Mouse (Mus musculus) myocyte (in vitro differentiated cells): ENCODE data around the gene Mcat. TPM values are rescaled to one million over a fixed set of nuclear protein-coding genes. Genes with fewer than 3 reads are reported as not detected.
A peak's percentile ranks its signal among the peaks of the same experiment; 100 is the strongest.

ENCODE experiments used
- H3K27me3 ChIP-seq: one replicate; pipeline ENCODE4 v1.6.1; 2011; ENCODE audit not compliant: control insufficient read depth, insufficient read depth, insufficient read length
- H3K36me3 ChIP-seq: one replicate; pipeline ENCODE4 v1.6.1; 2011; ENCODE audit not compliant: control insufficient read depth, insufficient read depth
- H3K4me2 ChIP-seq: one replicate; pipeline ENCODE4 v1.6.1; 2011; ENCODE audit warnings: low read depth, control low read depth
- H3K4me3 ChIP-seq: one replicate; pipeline ENCODE4 v1.5.1; 2011; ENCODE audit warnings: mild to moderate bottlenecking, control low read depth, moderate library complexity
- H3K79me2 ChIP-seq: one replicate; pipeline ENCODE4 v1.6.1; 2011; ENCODE audit not compliant: control insufficient read depth, insufficient read depth
- H3ac ChIP-seq: one replicate; pipeline ENCODE4 v1.6.1; 2011; ENCODE audit not compliant: control insufficient read depth, insufficient read length
- CEBPB ChIP-seq: IDR thresholded peaks from 2 replicates; pipeline ENCODE4 v1.6.1; 2011; ENCODE audit warnings: mild to moderate bottlenecking, moderate library complexity; ENCODE audit not compliant: poor library complexity, insufficient read depth, severe bottlenecking
- E2F4 ChIP-seq: IDR thresholded peaks from one replicate; pipeline ENCODE4 v1.6.1; 2011; ENCODE audit warnings: mild to moderate bottlenecking, control low read depth, moderate library complexity; ENCODE audit not compliant: insufficient read depth
- MAX ChIP-seq: IDR thresholded peaks from one replicate; pipeline ENCODE4 v1.6.1; 2011; ENCODE audit warnings: low read depth, mild to moderate bottlenecking, control low read depth
- MYOD1 ChIP-seq, 3 experiments: IDR thresholded peaks; one replicate each; pipeline ENCODE4 v1.6.1; 2011; ENCODE audit warnings: control low read depth in 2 of 3, low read depth in 2 of 3, mild to moderate bottlenecking in 2 of 3, moderate library complexity in 1 of 3; ENCODE audit not compliant: insufficient read length in 2 of 3, control insufficient read depth in 1 of 3
- MYOG ChIP-seq, 3 experiments: IDR thresholded peaks; one replicate each; pipeline ENCODE4 v1.6.1; 2011; ENCODE audit warnings: control low read depth in 2 of 3, low read depth in 2 of 3, mild to moderate bottlenecking in 2 of 3; ENCODE audit not compliant: insufficient read length in 2 of 3, control insufficient read depth in 1 of 3, insufficient read depth in 1 of 3
- POLR2A ChIP-seq: IDR thresholded peaks from one replicate; pipeline ENCODE4 v1.6.1; 2011; ENCODE audit warnings: low read depth, mild to moderate bottlenecking, control low read depth, moderate library complexity; ENCODE audit not compliant: insufficient read length
- POLR2AphosphoS2 ChIP-seq: IDR thresholded peaks from one replicate; pipeline ENCODE4 v1.6.1; 2011; ENCODE audit warnings: low read depth, control low read depth; ENCODE audit not compliant: insufficient read length
- REST ChIP-seq: IDR thresholded peaks from one replicate; pipeline ENCODE4 v1.6.1; 2011; ENCODE audit warnings: mild to moderate bottlenecking, control low read depth, moderate library complexity; ENCODE audit not compliant: insufficient read depth, insufficient read length
- SRF ChIP-seq: IDR thresholded peaks from one replicate; pipeline ENCODE4 v1.6.1; 2011; ENCODE audit warnings: low read depth; ENCODE audit not compliant: control insufficient read depth, insufficient read length
- TCF12 ChIP-seq: IDR thresholded peaks from one replicate; pipeline ENCODE4 v1.6.1; 2011; ENCODE audit warnings: mild to moderate bottlenecking, control low read depth; ENCODE audit not compliant: poor library complexity, insufficient read depth, severe bottlenecking
- TCF3 ChIP-seq: IDR thresholded peaks from one replicate; pipeline ENCODE4 v1.6.1; 2011; ENCODE audit warnings: low read depth, control low read depth; ENCODE audit not compliant: insufficient read length
- USF1 ChIP-seq: IDR thresholded peaks from one replicate; pipeline ENCODE4 v1.6.1; 2011; ENCODE audit warnings: low read depth, mild to moderate bottlenecking, control low read depth, moderate library complexity
- polyA plus RNA-seq: library from polyadenylated mRNA; unstranded; fragments of >200 nt; fragmentation: generic; extraction: Trizol; gene quantifications from one replicate; pipeline ENCODE4 v1.2.1, GENCODE M21; 2012; ENCODE audit warnings: missing spikeins

Mcat gene
- polyA plus RNA-seq, 1 experiment, result 55.9 TPM

GRCm38 (mm10) chr15:83546029-83546428 lies 17.6 kb downstream of the Mcat start:
- Histone ChIP-seq H3K36me3 (peaks cover 19% of the 10 kb centered on the region), H3K79me2 (no peaks in the 10 kb centered on the region), H3K4me2 (no peak overlapping the region), H3K27me3 (no peaks in the 10 kb centered on the region), H3ac (no peak overlapping the region), H3K4me3 (no peak overlapping the region)
- no peak for TF ChIP-seq TCF3
- no peak for TF ChIP-seq TCF12
- TF ChIP-seq E2F4, result no peak
- TF ChIP-seq POLR2AphosphoS2, result no peak
- no peak for TF ChIP-seq CEBPB
- TF ChIP-seq SRF, result no peak
- TF ChIP-seq MYOD1 (IDR thresholded peaks at IDR 0.05; ENCODE audit: control insufficient read depth in 1 of 3, insufficient read length in 2 of 3, low read depth in 2 of 3), result no peak
- TF ChIP-seq REST, result no peak
- no peak for TF ChIP-seq USF1
- TF ChIP-seq MYOG (IDR thresholded peaks at IDR 0.05; ENCODE audit: control insufficient read depth in 1 of 3, insufficient read depth in 1 of 3, insufficient read length in 2 of 3, low read depth in 2 of 3), result no peak
- no peak for TF ChIP-seq MAX
- TF ChIP-seq POLR2A, result no peak

GRCm38 (mm10) chr15:83541647-83542287 lies 21.8 kb downstream of the Mcat start:
- Histone ChIP-seq H3K4me2 (no peak overlapping the region), H3ac (no peak overlapping the region), H3K36me3 (peaks cover 3% of the 10 kb centered on the region), H3K79me2 (no peaks in the 10 kb centered on the region), H3K27me3 (no peaks in the 10 kb centered on the region), H3K4me3 (no peak overlapping the region)
- TF ChIP-seq MYOG (IDR thresholded peaks at IDR 0.05; ENCODE audit: control insufficient read depth in 1 of 3, insufficient read depth in 1 of 3, insufficient read length in 2 of 3, low read depth in 2 of 3) (peak; percentile 44 to 92 (median 62)), TCF3 (no peak), TCF12 (peak; percentile 4), MYOD1 (IDR thresholded peaks at IDR 0.05; ENCODE audit: control insufficient read depth in 1 of 3, insufficient read length in 2 of 3, low read depth in 2 of 3) (peak in 2 of 3 experiments; percentile 54 to 77), CEBPB (no peak)

GRCm38 (mm10) chr15:83539905-83540304 lies 23.7 kb downstream of the Mcat start:
- Histone ChIP-seq H3K27me3 (no peaks in the 10 kb centered on the region), H3K4me2 (peak overlapping the region; percentile 26), H3K4me3 (no peak overlapping the region), H3K36me3 (no peaks in the 10 kb centered on the region), H3K79me2 (no peaks in the 10 kb centered on the region), H3ac (no peak overlapping the region)
- no peak for TF ChIP-seq USF1
- TF ChIP-seq CEBPB, result no peak
- TF ChIP-seq TCF3, result no peak
- TF ChIP-seq TCF12, result no peak
- TF ChIP-seq MAX, result no peak
- no peak for TF ChIP-seq MYOG (IDR thresholded peaks at IDR 0.05; ENCODE audit: control insufficient read depth in 1 of 3, insufficient read depth in 1 of 3, insufficient read length in 2 of 3, low read depth in 2 of 3)
- no peak for TF ChIP-seq POLR2A
- no peak for TF ChIP-seq POLR2AphosphoS2
- TF ChIP-seq REST, result no peak
- TF ChIP-seq E2F4, result no peak
- TF ChIP-seq MYOD1 (IDR thresholded peaks at IDR 0.05; ENCODE audit: control insufficient read depth in 1 of 3, insufficient read length in 2 of 3, low read depth in 2 of 3), result no peak
- no peak for TF ChIP-seq SRF

GRCm38 (mm10) chr15:83538855-83539254 lies 24.7 kb downstream of the Mcat start:
- H3ac ChIP-seq, result no peak overlapping the region
- TF ChIP-seq MYOG (IDR thresholded peaks at IDR 0.05; ENCODE audit: control insufficient read depth in 1 of 3, insufficient read depth in 1 of 3, insufficient read length in 2 of 3, low read depth in 2 of 3) (no peak), USF1 (peak; percentile 53)
- no peaks in the 10 kb centered on the region for H3K79me2 ChIP-seq
- H3K36me3 ChIP-seq, result no peaks in the 10 kb centered on the region
- H3K4me2 ChIP-seq, result no peak overlapping the region
- H3K27me3 ChIP-seq, result no peaks in the 10 kb centered on the region
- no peak overlapping the region for H3K4me3 ChIP-seq

GRCm38 (mm10) chr15:83535890-83536231 lies 27.7 kb downstream of the Mcat start:
- no peaks in the 10 kb centered on the region for H3K36me3 ChIP-seq
- no peaks in the 10 kb centered on the region for H3K79me2 ChIP-seq
- no peaks in the 10 kb centered on the region for H3K27me3 ChIP-seq
- H3K4me2 ChIP-seq, result no peak overlapping the region
- TF ChIP-seq REST, result no peak
- TF ChIP-seq CEBPB, result no peak
- TF ChIP-seq MAX, result no peak
- TF ChIP-seq TCF12, result no peak
- no peak overlapping the region for H3ac ChIP-seq
- H3K4me3 ChIP-seq, result no peak overlapping the region
